Mouse (Mus musculus): Measurements from ENCODE around the gene Atp8a2.

- TF ChIP-seq CTCF (IDR thresholded peaks at IDR 0.05; ENCODE audit: low read depth, low read length) (no peak), POLR2AphosphoS5 (IDR thresholded peaks at IDR 0.05; ENCODE audit: insufficient replicate concordance, low read depth, low read length) (no peak)
Observed at GRCm38 (mm10) chr14:59644166-59644565, 552.8 kb downstream of the Atp8a2 start.
